Mouse (Mus musculus) CD4-positive, CD25-positive, alpha-beta regulatory T cell, adult 9 weeks (primary cell): ENCODE data around the gene Gm28171. TPM values are rescaled to one million over a fixed set of nuclear protein-coding genes. Genes with fewer than 3 reads are reported as not detected.

Source experiments
- polyA plus RNA-seq: library from polyadenylated mRNA; unstranded; fragments of 100-300 nt; shearing (Covaris generic); gene quantifications from one replicate; pipeline ENCODE4 v1.2.1, GENCODE M21; 2017

Gene Gm28171
- polyA plus RNA-seq: not detected

DNA sequence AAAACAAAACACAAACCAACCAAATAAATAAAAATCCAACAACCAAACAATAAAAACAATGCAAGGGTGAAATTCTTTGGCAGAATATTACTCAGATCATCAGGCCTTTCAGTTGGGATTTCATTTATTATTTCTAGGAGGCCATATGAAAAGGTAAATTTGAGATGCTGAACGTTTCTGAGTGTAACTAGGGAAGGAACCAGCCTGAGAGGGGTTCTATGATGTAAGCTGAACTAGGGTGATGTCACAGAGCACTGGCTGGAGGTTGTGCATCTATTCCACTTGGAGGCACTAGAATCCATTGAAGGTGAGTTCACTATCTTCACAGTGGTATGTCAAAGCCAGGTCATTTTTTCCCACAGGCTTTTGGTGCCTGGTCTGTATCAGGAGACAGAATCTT is at the start of gene Gm28171:
Gene Gm28171 (plus strand): TSS at position 301 of the 400 bp plus-strand sequence.

Other genes with a start within 250 kb of the Gm28171 start
- not detected for gene Gm21854, start 136.4 kb upstream of the Gm28171 start, polyA plus RNA-seq
- gene Gm20914, start 67.4 kb upstream of the Gm28171 start, polyA plus RNA-seq: not detected
- gene Gm21778, start 149.1 kb downstream of the Gm28171 start, polyA plus RNA-seq: not detected